Mouse (Mus musculus) lung, postnatal 25 days (tissue): ENCODE measurements around the gene Sorbs2.

Experiments
- DNase-seq: peaks from one replicate; pipeline ENCODE4 v3.0.0; 2022; ENCODE audit warnings: low spot score

Sorbs2 gene

DNA sequence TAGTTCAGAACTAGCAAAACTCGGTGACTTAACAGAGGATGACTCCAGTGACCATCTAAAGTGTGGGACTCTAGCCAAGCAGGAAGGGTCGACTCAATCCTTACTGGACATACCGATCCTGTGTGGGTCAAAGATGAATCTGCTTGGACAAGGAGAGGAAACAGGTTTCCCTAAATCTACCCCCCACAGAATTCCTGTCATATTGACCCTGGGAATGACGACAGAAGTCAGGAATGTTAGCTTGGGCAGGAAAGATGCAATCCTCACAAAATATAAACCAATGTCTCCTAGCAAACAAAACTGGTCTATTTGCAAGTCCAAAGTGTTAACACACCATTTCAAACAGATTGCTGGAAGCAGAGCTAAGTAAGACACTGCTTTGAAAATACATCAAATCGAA is 118.8 kb downstream of the Sorbs2 start:
- DNase-seq = no peak

- peak; percentile 35 for DNase-seq
These were observed 120.0 kb downstream of the Sorbs2 start for GRCm38 (mm10) chr8:45627246-45628241.

- DNase-seq = no peak
These were observed 121.0 kb downstream of the Sorbs2 start for GRCm38 (mm10) chr8:45628421-45629065.

GRCm38 (mm10) chr8:45629066-45629430 is 121.5 kb downstream of the Sorbs2 start:
- no peak for DNase-seq

DNA sequence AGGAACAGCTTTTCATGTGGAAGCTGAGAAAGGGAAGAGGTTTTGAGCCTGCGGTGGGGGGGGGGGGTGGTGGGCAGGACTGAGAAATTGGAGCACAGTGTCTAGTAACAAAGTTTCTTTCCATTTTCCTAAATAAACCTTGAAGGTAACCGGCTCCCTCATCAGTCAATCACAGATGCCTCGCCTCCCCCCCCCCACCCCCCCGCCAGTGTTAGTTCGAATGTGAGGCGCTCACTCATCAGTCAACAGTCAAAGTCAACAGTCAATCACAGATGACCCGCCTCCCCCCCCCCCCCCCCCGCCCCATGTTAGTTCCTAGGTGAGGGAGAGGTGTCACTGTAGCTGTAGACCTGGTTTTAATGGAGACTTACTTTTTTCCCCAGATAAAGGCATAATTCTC is 123.4 kb downstream of the Sorbs2 start:
- no peak for DNase-seq

DNA sequence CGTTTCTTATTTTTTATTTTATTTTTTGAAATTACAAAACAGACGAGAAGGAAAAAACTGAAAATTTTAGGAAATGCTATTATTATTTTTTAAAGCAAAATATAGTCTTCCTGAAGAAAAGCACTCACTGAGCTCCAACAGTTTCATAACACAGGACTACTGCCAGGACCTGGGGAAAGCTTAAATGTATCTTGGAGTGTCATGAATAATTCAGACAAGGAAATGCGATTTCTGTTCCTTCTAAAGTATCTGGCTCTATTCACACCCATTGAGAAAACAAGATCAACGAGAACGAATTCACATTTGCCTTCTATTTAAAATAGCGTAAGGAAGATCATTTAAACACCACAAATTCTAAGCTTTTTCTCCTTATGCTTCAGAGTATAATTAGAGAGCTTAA is 127.6 kb downstream of the Sorbs2 start:
- DNase-seq = no peak

DNA sequence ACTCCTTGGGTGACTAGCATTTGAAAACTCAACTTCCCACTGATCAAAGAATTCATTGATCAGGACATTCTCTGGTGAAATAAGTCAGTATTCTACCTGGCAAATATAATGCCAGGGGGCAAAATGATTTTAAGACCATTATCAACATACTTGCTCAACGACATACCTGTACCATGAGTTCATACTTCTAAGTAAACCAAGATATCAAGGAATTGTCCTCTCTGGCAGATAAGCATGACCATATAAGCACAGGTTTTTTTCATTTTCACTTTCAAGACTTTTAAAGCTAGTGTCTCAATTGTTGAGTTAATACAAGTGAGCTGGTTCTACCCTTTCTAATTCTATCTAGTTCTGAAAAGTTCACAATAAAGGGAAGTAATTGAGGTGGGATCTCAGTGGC is 130.2 kb downstream of the Sorbs2 start:
- no peak for DNase-seq

- DNase-seq = no peak
These were observed 131.9 kb downstream of the Sorbs2 start for GRCm38 (mm10) chr8:45639444-45639843.

DNA sequence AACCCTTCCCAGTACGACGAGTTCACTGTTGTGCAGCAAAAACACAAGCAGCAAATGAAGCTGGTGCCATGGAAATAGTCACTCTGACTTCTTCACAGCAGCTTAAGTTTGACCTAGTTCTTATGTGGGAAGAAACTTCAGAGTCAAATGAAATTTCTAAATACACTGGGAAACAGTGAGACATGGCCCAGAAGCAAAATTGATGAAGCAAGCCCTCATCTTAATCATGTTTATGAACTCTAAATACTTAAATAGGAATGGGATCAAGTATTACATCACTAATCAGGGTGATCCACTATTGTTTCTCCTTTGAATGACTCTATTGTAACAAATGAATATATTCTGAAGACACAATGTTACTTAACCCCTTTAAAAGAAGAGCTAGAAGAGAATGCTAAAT is 137.1 kb downstream of the Sorbs2 start:
- DNase-seq = no peak

GRCm38 (mm10) chr8:45649063-45649462 is 141.5 kb downstream of the Sorbs2 start:
- no peak for DNase-seq

GRCm38 (mm10) chr8:45649966-45650365 is 142.4 kb downstream of the Sorbs2 start:
- no peak for DNase-seq

DNA sequence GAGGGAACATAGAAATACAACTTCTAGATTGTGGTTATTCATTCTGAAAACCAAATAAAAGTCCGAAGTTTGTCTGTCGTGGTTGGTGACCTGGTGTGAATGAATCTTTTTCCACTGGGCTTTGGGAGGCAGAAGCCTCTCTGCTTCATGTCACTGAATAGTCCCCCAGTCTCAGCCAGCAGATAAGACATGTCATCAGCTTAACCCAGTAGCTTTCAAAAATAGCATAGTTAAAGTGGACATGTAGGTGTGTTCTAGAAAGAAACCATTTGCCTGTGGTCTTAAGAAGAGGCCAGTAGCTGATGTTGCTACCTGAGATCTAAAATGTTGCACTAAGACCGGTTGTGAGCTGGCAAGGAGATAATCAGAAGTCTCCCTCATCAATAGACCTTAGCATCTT is 150.4 kb downstream of the Sorbs2 start:
- DNase-seq = no peak

DNA sequence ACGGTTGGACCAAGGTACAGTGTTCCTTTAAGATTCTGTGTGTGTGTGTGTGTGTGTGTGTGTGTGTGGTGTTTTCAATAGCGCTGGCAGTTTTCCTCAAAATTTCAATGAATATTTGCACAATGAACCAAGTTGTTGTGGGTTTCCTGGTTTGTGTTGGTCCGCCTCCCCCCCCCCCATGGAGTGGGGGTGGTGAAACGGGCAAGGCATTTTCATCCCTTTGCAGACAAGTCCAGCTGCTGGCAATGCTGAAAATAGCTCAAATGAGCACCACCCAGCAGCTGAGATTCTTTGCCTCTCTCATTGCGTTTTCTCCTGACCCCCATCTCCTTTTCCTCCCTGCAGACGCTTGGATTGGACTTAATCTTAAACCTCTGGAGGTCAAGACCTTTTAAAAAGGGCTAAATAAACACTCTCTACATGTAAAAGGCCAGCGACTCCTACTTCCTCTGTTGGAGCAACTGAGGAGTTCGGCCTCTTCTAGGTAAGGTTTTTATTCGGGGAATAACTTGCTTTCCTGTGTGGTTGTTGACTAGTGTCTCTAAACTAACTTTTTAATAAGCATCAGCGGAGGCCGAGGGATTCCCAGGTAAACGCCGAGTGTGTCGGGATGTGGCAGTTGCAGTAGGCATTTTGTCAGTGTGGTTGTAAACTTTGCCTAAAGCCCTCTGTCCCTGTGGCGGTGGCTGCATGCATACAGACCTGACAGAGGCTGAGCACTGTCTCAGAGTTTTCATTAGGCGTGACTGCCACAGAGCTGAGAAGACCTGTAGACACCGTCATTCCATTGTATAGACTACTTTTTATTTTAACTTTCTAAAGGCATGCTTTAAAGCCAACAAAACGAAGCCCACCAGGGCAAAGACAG is 151.1 kb downstream of the Sorbs2 start:
- peak; percentile 31 for DNase-seq

DNA sequence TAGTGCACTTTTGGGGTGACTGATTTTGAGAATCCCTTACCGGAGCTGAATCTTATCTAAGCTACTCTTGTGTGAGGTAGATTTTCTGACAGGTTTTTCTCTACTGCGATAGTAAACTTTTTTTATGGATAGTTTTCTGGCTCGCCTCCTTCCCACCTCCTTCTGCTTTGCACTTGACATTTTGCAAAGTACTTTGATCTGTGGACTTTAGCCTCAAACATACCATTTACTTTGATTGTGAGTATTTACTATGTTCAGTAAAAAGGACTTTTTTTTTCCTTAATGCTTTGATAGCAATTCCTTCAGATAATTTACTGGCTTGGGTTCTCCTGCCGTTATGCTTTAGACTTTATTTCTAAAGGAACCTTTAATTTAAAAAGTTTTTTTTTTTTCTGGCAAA is 151.9 kb downstream of the Sorbs2 start:
- peak; percentile 8 for DNase-seq

GRCm38 (mm10) chr8:45660570-45660969 is 153.0 kb downstream of the Sorbs2 start:
- DNase-seq = no peak

DNA sequence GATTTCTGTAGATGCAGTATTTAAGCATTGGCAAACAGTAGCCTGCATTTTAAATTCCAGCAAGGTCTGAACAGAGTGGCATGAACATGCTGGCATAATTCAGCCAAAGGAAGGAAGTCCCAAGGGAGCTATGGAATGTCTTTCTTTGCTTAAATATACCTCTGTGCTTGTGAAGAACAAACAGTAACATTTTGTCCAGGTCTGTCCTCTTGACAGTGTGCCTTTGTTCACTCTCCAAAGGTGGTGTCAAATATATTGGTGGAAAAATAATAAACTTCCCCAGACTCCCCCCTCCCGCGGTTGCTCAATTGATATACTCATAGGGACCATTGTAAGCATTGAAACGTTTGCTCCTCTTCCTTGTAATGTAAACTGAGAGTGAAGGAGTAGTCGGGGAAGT is 154.0 kb downstream of the Sorbs2 start:
- no peak for DNase-seq

DNA sequence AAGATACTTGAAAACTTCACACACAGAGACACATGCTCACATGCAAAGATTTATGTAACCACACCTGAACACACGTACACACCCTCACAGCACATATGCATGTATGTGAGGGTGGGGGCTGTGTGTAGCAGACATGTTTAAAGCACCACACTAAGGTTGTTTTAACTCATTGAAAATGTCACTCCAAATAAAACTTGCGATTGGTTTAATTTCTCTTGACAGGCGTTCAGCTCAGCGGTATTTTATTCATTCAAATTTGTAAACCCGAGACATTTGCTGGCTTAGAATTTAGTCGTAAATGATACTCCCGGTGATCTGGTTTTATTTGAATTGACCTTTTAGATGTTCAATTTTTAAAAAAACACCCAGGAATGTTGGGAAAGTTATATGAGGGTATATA is 158.6 kb downstream of the Sorbs2 start:
- no peak for DNase-seq

GRCm38 (mm10) chr8:45673149-45673548 is 165.6 kb downstream of the Sorbs2 start:
- no peak for DNase-seq

DNA sequence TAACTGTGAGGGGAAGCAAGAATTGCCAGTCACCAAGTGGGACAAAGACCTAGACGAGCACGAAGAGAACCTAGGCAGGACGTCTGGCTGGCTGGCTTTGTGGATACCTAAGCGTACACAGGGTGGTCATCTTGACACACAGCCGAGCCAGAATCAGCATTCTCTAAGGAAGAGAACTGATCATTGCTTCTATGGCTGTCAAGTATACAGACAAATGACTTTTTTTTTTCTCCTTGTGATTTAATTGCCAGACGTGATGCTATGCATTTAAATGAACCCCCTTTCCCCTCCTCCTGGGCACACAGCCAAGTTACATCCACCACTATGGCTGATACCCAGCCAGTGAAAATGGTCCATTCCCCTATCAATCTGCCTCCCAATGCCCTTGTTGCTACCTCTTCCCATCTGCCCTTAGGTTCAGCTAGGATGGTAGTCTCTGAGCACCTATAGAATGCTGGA is 168.3 kb downstream of the Sorbs2 start:
- no peak for DNase-seq

DNA sequence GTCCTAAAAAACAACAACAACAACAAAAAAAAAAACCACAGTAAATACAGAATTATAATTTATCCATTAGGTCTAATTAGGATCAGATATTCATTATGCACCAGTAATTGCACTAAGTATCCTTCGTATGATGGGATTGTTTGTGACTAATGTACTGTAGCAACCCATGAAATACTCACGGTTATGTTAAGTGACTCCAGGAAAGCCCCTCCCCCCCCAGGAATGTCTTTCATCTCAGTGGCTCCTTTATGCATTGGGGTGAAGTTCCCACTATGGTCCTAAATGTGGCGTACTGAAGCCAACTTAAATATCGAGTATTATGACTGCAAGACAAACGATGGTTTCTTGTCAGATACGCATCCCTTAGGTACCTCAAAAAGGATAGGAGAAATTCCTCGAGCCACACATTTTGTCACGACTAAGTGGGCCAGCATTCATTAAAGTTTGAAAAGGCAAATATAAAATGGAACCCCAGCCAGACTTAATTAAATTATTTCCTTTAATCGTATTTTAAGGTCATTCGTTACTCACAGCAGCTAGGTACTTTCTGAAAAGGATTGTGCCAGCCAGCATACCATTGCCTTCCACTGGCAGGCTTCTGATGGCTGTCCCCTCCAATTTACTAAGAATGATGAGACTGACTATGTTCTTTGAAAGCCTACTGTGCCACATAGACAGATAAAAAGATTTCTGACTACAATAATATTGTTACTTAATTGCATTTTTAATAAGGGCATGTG is 169.7 kb downstream of the Sorbs2 start:
- DNase-seq = no peak

- no peak for DNase-seq
These were observed 170.3 kb downstream of the Sorbs2 start for GRCm38 (mm10) chr8:45677854-45678241.

DNA sequence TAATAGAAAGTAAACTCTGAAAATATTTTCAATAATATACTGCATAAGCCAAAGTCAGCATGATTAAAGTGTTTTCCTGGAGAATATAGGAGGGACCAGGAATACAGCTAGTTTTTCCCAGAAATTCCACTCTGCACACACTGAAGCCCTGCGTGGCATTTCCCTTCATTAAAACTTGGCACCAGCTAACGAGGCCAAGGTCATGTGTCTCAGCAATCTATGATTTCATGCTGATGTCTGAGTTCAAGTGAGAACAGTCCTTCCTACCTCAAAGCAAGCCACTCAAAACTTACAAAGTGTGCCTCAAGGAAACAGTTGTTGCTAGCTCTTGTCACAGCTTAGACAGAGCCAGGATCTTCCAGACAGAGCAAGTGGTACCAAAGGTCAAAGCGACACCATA is 173.6 kb downstream of the Sorbs2 start:
- no peak for DNase-seq
